Mouse (Mus musculus) urinary bladder, postnatal 25 days (tissue): ENCODE measurements around the gene Idh3a.
"Not testable (repeated sequence)": the region's sequence is repeated elsewhere in the genome, so short reads cannot be mapped to it uniquely, and the experiment has no call there.

Experiments
- DNase-seq: peaks from one replicate; pipeline ENCODE4 v3.0.0; 2022; ENCODE audit warnings: low spot score

Gene Idh3a

DNA sequence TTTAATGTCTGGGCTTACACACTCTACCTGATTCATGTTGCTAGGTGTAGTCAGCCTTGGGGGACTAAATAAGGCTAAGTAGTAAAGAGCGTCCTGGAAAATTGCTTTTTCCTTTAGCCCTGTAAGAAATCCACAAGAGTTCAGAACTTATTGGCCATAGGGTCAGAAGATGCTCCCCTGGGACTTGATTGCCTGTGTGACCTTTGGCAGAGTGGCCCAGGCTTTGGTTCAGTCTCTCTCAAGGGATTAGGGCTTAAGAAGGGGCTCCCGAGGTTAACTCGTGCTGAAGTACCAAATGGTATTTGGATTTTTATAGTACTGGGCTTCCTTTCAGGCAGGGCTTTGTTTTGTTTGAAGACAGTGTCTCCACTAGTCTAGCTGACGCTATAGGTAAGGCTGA lies 1.7 kb downstream of the Idh3a start:
- DNase-seq, result no peak

DNA sequence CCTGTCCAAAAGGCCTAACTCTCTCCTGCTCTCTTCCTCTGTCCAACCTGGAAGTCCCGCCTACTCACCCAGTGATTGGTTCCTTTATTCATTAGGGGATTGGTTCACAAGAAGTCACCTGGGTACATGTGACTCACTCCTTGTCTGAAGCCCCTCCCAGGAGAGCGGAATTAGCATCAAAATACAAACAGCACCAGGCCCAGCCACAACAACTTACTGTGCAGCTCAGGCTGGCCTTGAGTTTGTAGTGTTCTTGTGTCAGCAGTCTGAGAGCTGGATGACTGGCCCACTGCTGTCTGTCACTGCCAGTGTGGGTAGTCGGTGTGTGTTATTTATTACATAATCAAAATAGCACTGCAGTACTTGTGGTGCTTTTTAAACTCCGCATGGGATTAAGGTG lies 7.5 kb downstream of the Idh3a start:
- not testable (repeated sequence) for DNase-seq

DNA sequence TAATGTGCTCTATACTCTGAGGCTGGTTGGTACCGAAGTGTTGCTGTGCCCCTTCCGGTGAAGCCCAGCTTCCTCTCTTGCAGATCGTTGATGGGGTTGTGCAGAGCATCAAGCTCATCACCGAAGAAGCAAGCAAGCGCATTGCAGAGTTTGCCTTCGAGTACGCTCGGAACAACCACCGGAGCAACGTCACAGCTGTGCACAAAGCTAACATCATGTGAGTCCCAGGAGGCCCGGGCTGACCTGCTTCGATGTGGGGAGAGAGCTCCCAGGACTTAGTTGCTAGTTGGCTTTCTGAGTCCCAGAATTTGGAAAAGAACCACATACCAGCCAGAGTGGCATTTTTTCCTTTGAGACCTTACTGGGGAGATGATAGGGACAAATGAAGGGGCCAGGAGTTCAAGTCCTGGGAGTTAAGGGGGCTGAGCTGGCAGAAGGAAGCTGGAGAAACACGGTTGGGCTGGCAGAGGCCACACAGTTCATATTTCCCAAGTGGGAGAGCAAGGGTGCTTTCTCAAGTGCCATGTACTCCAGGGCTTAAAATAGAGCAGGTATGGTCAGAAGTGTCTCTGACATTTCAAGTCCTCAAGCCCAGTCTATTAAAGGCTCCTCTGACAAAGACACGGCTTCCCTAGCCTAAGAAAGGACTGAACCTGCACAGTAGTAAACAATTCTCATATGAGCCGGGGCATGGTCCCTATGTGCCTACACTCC lies 10.8 kb downstream of the Idh3a start:
- no peak for DNase-seq

DNA sequence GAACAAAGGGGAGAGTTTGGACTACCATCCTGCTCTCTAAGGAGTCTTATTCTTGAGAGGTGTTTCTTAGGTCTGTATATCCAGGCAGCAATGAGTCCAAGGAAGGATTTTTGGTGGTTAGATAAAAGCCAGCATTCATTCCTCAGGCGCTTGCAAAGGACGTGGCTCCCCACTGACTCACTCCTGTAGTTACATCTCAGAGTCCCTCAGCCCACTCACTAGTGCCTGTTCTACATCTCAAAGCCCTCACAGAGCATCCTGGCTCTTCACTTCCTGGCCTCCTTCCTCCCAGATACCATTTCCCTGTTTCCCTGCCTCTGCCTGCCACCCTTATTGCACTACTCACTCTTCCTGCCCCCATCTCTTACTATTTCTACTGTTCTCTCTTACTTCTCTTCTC lies 16.3 kb downstream of the Idh3a start:
- no peak for DNase-seq

DNA sequence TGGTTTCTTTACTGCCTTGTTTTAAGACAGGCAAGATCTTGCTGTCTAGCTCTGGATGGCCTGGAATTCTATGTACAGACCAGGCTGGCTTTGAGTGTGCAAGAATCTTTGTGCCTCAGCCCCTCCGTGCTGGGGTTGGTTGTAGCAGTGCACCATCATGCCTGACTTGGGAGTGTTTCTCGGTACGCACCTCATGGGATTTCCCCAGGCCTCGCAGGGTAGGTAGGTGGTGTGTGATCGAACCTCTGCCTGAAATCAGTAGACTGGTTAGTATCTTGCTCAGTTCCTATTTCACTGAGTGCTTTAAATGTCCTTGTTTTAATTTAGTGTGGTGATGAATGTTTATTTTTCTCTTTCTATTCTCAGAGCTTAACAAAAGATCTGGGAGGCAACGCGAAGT lies 16.8 kb downstream of the Idh3a start:
- DNase-seq, result no peak

DNA sequence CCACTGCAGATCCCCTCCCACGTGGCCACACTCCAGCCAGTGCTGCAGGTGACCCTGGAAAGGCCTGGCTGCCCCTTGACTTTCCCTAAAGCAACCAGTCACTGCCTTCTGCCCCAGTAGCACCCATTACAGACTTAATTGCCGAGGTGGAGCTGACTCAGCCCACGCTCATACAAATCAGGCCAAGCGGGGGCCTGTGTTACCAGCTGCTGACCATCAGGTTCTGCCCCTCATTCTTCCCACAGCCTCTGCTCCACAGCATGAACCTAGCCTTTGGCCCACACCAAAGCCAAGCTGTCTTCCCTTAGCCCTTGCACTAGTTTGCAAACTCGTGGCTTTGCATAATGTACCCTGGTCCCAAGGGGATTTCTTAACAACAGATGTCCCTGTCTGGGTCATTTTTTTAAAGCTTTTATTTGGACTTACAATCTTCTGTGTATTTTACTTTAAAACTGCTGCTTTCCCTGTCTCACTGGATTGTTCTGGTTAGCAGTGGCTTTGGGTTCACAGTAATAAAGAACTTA lies 18.1 kb downstream of the Idh3a start:
- DNase-seq, result no peak

DNA sequence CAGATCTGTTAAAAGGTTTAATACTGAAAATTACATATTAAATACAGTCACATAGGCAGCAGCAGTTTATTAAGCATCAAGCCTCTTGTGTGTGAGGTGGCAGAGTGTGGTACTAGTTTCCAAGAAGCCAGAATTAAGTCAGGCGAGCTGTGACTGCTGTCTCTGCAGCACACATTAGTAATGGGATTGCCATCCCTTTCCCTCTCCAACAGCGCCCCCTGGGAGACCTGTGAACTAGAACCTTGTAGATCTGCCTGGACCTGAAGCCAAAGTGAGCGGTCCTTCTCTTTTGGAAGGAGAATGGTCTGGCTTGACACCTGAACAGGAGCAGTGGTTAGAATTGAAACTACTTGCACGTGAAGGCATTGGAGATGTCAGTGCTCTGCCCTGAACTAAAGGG lies 18.8 kb downstream of the Idh3a start:
- DNase-seq, result peak; percentile 68

DNA sequence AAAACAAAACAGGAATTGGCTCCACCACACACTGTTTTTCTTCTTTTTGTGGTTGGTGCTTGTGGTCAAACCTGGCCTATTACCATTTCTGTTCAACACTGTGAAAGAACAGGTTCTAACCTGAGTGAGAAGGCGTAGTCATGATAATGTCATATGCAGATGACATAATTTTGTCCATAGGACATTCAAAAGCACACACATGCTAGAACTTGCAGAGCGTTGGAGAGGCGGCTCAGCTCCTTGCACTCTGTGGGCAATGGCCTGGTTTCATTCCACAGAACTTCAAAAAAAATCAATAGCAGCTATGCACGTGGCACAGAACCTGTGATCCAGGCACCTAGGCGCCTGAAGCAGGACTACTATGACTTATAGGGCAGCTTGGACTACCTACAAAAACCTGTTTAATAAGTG lies 26.7 kb downstream of the Idh3a start:
- no peak for DNase-seq

DNA sequence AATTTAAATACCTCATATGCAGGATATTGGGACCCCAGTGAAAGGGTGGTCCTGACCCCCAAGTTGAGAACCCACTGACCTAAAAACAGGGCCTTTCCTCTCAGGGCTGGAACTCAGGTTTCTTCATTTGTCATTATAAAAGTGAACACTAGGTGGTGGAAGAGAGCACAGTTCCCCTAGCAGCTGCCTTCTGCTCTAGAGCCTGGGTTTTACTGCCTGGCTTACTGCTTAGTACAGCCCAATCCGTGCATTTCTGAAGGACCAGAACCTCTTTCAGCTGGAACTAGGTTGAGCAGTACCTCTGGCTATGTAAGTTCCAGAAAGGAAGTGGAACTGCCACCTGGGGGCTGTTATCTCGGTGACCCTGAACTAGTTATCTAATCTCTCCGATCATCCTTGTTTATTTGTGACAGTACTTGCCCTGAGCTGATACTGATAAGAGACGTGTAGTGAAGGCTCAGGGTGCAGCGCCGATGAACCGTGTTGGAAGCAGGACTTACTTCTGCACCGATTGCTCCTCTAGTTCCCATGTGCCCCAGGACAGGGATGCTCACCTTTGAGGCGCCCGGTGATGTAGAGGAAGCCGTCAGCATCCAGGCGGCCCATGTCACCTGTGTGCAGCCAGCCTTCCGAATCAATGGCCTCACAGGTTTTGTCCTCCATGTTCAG lies 28.2 kb downstream of the Idh3a start:
- DNase-seq, result peak; percentile 20

DNA sequence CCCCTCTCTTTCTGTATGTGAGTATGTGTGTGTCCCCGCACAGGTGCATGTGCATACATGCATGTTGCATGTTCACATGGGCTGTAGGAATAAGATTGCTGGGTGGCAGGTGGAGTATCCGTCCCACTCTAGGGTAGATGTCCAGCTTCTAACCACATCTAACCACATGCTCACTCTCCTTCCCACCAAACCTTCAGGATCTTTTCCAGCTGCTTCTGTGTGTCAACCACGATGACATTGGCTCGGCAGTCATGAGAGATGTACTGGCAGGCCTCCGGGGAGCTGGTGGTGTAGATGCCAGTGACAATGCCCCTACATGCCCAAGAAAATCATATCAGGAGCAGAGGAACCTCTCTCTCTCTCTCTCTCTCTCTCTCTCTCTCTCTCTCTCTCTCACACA lies 41.1 kb downstream of the Idh3a start:
- no peak for DNase-seq

DNA sequence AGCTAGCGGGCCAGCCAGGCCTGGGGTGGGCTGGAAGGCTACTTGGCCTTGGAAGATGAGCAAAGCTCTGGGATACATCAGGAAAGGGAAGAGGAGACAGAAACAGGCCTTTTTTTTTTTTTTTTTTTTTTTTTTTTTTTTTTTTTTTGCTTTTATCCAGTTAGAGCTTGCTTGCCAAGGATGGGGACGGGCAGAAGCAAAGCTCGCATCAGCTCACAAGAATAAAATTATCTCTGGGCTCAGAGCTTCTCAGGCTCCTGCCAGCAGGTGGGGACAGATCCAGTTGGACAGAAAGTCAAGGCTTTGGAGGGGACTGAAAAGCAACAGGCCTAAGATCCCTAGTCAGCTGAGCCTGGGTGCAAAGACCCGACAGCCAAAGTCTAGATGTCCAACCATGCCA lies 42.6 kb downstream of the Idh3a start:
- DNase-seq, result no peak

DNA sequence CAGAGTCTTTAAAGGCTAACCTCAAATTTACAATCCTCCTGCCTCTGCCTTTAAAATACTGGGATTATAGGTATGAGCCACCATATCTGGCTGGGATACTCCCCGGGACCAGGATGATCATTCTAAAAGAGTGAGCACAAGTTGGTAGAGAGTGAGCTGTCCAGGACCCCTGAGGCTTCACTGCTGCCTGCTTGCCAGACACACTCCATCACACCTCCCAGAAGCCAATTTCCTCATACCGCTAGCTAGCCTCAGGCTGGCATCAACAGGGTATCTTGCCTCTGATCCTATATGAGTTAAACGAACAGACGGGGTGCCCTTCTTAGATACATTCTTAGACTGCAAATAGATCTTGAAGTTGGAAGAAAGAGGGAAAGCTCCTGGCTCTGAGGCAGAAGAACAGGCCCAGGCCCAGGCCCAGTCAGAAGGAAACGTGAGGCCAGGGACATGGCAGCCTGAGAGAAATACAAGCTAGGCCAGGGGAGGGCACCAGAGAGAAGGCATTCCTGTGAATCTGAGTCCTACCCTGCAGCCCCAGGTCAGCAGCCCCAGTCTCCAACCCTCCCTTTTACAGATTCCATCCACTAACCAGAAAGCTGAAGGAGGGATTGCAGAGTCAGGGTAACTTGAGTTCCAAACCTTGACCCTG lies 43.6 kb downstream of the Idh3a start:
- no peak for DNase-seq

DNA sequence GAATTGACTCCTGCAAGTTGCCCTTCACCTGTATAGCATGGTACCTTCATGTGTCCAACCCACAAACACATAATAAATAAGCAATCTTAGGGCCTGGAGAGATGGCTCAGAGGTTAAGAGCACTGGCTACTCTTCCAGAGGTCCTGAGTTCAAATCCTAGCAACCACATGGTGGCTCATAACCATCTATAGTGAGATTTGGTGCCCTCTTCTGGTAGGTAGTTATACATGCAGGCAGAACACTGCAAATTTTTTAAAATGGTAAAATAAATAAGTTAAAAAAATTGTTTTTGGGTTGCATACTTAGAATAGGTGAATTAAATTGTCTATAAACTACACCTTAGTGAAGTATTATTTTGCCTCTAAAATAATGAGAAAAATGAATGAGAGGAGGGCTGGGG lies 44.8 kb downstream of the Idh3a start:
- no peak for DNase-seq

DNA sequence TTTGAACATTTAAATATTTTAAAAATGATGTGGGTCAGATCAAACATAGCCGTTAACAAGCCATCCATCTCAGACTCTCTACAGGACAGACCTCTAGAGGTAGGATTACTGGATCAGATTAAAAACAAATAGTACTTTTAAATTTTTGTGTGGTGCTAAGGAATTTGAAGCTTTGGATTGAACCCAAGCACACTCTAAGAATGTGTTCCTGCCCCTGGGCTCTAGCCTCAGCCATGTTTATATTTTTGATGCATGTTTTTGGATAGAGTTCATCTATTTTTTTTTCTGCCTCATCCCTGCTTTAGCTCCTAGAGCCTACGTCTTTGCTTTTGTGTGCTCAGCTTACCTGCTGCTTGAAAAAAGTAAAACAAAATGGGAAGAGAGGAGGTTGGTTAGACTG lies 47.3 kb downstream of the Idh3a start:
- DNase-seq, result no peak

DNA sequence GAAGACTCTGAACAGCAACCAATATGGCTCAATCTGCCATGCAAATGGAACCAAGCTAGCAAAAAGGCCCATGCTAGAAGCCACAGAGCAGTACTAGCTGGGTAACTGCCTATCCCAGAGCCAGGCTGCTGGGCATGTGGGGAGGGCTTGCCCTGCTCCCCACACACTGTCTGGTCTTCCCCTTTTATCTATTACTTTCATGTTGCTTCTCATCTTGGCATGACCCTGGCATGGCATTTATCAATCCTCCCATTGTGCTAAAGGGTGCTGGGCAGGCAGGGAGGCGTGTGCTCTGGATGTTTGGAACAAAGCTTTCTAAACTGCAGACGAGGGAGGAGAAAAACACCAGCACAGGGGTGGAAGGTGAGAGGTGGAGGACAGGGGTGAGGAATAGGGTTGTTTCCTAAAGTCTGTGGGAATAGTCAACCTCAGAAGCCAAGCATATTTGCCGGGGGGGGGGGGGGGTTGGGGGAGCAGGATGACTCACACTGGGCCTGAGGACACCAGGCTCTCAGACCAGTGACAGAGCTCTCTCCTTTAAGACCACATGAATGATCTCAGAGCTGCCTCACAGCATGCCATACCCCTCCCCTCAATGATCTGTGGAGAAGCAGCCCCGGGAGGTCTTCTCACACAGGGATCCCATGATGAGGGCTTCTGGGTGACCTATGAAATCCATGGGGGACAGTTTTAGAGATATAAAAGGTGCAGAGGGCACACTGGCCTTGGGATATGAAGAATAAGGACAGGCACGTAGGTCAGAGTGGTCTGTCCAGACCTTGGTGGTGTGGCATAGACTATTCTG lies 51.6 kb downstream of the Idh3a start:
- no peak for DNase-seq

DNA sequence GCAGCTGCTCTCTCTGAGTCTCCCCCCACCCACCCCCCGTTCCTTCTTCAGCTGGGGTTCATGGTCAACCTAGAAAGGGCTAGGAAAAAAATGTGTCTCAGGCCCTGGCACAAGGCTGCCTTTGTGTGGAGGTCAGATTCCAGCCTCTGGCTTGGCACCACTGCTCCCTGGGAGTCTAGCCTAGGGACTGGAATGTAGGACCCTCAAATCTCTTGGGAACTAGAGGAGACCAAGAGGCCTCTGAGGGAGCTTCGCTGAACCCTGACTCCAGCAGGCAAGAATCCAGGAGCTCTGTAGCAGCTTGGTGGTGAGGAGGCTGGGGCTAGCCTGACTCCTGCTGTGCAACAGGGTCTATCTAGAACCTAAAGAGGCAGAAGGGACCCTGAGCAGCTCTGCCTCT lies 53.1 kb downstream of the Idh3a start:
- DNase-seq, result no peak

DNA sequence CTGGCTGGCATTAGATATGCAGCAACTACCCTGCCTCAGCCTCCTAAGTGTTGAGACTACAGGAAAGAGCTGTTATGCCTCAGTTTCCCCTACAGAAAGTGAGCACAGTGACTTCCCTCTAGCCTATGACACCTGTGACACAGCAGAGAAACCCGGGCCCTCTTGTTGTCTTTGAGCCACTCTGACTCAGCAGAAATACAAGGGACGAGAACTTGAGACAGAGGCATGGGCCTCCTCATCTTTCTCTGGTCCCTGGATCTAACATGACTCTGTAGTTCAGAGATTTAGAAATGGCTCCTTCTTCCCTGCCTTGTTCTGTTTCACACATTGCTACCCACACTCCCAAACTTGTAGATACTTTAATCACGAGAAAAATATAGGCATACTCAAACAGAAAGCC lies 55.4 kb downstream of the Idh3a start:
- DNase-seq, result no peak

DNA sequence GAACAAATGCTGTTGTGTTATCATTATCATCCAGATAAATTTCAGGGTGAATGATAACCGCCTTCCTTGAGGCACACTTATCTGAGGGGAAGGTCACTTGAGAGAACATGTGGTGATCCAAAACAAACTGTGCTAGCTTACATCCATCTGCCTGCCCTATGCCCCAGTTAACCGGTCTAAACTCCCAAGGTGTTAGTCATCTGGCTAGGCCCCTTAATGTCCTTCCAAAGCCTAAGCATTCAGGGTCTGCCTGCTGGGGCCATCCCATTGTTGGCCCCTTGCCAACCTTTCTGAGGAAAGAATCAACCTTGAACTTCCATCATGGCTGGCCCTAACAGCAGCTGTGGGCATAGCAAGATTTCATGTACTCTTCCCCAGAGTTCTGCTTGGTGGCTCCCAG lies 56.0 kb downstream of the Idh3a start:
- no peak for DNase-seq

DNA sequence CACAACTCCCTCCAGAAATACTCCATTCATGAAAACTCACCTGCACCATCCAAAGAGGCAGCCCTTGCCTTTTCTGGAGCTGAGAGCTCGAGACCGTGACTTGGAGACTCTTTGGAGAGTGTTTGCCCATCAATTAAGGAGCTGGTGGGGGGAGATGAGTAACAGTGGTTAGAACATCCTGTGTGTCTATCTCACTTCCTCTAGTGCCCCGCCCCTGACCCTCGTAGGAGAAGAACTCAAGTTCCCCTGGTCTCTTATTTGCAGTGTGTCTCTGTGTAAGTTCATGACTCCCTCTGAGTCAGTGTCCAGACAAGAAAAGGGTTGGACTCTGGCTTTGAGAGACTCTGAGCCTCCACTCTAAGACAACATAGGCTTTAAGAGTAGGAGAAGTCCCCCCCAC lies 56.4 kb downstream of the Idh3a start:
- no peak for DNase-seq

DNA sequence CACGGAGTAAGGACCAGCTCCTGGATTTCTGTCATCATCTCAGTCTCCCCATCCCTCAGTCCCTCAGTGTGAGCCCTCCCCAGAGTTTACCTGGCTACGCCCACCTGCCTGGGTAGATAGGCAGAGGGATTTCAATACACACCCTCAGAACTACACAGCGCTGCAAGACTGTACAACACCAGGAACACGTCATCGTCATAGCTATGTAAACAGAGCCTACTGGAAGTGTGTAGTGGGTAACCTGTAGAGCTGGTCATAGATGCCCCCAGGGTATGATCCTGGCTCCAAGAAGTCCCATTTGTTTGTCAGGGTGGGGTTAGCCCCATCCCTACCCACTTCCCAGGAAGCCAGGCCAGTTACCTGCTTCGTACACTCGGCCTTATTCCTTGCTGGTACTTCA lies 57.0 kb downstream of the Idh3a start:
- no peak for DNase-seq

DNA sequence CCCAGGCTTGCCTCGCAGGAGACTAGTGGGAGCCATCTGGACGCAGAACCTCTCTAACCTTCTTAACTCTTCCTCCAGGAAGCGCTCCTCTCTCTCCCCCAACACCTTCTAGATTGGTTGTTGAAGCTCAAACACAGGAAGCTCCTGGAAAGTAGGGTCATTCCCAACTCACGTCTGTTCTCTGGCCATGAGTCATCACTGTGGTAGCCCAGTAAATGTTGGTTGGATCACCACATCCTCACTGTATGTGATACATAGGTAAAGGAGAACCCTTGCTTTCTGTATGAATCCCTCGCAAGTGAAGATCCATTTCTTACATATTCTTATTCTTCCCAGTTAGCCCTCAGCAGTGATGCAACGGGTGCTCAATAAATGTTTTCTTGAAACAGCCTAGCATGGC lies 59.4 kb downstream of the Idh3a start:
- no peak for DNase-seq

DNA sequence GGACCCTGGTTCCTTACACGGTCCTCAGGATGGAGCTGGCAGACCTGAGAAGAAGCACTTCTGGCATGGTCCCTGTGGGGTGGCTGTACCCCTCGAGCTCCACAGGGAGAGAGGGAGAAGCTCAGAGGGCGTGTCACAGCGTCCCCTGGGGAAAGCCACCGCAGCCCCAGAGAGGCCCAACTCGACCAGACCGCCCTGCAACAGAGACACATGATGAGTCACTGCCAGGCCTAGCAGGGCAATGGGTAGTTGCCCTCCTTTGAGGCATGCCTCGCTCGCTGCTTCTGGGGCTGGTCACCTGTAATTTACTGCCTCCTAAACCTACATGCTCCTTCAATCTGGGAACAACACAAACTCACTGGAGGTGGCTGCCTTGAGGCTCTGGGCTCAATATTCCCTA lies 60.1 kb downstream of the Idh3a start:
- no peak for DNase-seq

DNA sequence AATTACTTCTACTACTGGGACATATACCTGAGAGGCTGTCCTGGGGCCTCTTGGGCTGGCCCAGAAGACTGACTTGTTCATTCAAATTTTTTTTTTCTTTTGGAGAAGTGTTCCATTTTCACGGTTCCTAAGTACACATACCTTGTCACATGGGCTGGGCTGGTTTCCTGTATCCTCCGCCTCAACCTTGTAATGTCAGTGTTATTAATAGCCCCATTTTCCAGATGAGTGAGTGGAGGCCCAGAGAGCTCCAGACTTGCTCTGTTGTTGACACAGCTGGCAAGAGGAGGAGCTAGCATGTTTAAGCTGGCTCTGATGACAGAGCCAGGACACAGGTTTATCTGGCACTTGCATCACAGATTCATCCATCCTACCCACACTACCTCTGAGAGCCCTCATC lies 61.3 kb downstream of the Idh3a start:
- DNase-seq, result no peak
